Mouse (Mus musculus) olfactory bulb, adult 2 months (tissue): Measurements from ENCODE around the gene Rundc1. TPM values are rescaled to one million over a fixed set of nuclear protein-coding genes. Genes with fewer than 3 reads are reported as not detected.
A peak's percentile ranks its signal among the peaks of the same experiment; 100 is the strongest.
"Not testable (repeated sequence)": the region's sequence is repeated elsewhere in the genome, so short reads cannot be mapped to it uniquely, and the experiment has no call there.

Experiments
- H3K27ac ChIP-seq: fragments of 200-500 bp; 2 replicates; pipeline ENCODE4 v1.5.1; 2012; ENCODE audit warnings: low read depth, low read length; ENCODE audit not compliant: insufficient read depth
- H3K4me1 ChIP-seq: fragments of 200-500 bp; 2 replicates; pipeline ENCODE4 v1.6.1; 2012; ENCODE audit warnings: low read length; ENCODE audit not compliant: control insufficient read depth, insufficient read depth
- H3K4me3 ChIP-seq: fragments of 200-500 bp; 2 replicates; pipeline ENCODE4 v1.5.1; 2012; ENCODE audit warnings: mild to moderate bottlenecking, low read depth, low read length, moderate library complexity; ENCODE audit not compliant: insufficient read depth
- CTCF ChIP-seq: fragments of 200-500 bp; IDR thresholded peaks from 2 replicates; pipeline ENCODE4 v1.5.1; 2012; ENCODE audit warnings: low read depth, mild to moderate bottlenecking, low read length, moderate library complexity; ENCODE audit not compliant: insufficient read depth
- POLR2A ChIP-seq: fragments of 200-500 bp; IDR thresholded peaks from 2 replicates; pipeline ENCODE4 v1.6.1; 2012; ENCODE audit warnings: mild to moderate bottlenecking, low read depth, low read length, moderate library complexity; ENCODE audit not compliant: insufficient read depth
- whole genome bisulfite sequencing: fragments of 180-500 bp; shearing (Covaris S2); methylation state at CpG from one replicate; pipeline ENCODE4 v1.1.7; 2018; 5-methylcytosine and 5-hydroxymethylcytosine counted together
- polyA plus RNA-seq: library from polyadenylated mRNA; stranded (reverse); fragments of >200 nt; gene quantifications from 2 replicates; pipeline ENCODE4 v1.2.4, GENCODE M21; 2012; ENCODE audit warnings: low replicate concordance; ENCODE audit not compliant: missing spikeins, insufficient read depth, insufficient read length

Gene Rundc1
- polyA plus RNA-seq, 1 experiment = not detected

GRCm38 (mm10) chr11:101462141-101462540 lies 37.3 kb downstream of the Rundc1 start:
- Histone ChIP-seq H3K4me3 (no peak overlapping the region), H3K4me1 (peaks cover 31% of the 10 kb centered on the region), H3K27ac (no peak overlapping the region)
- TF ChIP-seq CTCF = no peak
- no peak for TF ChIP-seq POLR2A
- 75% methylated on average over 14 of the region's 14 CpGs for WGBS

DNA sequence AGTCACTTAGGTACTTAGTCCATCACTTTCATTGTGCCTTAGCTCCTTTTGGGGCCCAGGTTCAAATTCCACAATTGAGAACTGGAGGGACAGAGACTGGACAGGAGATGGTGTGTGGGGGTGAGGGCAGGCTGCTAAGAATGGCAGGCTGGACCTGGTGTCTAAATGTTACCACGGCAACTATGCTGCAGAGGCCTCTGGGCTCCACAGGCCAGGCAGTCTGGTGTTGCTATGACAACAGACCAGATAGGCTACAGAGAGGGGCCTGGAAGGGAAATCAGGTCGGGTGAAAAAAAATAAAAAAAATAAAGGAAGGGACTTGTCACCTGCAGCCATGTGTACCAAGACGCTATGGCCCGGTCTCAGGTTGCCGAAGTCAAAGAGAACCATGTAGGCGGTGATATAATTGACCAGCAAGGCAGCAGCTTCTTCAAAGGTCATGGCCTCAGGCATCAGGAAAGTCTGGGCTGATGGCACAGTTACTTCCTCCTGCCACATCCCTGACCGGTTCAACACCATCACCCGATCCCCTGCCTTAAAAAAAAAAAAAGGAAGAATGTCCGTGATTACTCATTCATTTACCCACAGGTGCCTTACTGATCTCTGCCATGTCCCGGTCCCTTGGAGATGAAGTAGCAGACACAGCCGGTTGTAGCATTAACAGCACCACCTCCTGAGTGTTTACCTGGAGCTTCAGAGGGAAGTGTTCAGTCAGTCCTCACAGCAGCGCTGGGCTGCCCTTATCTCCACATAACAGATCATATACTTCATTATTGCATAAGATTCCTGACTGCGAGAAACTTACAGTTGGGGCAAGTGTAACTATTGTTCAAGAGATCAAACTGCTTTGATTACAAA lies 37.9 kb downstream of the Rundc1 start:
- no peak overlapping the region for H3K27ac ChIP-seq
- TF ChIP-seq CTCF = no peak
- TF ChIP-seq POLR2A = no peak
- H3K4me1 ChIP-seq = peaks cover 31% of the 10 kb centered on the region
- WGBS = 49% methylated on average over 13 of the region's 13 CpGs
- H3K4me3 ChIP-seq = no peak overlapping the region

- TF ChIP-seq CTCF (no peak), POLR2A (0 out of 2 replicates have a peak, but pooled peaks have one; percentile 9)
- 19% methylated on average over 12 of the region's 12 CpGs for WGBS
- Histone ChIP-seq H3K4me1 (peaks cover 34% of the 10 kb centered on the region), H3K4me3 (peak within 1 kb of the TSS; percentile 99), H3K27ac (peak within 1 kb of the TSS; percentile 65)
Observed at GRCm38 (mm10) chr11:101464211-101465100, 39.6 kb downstream of the Rundc1 start, which contains the start of gene Rnd2. Gene Rnd2 (plus strand): TSS chr11:101464999.

DNA sequence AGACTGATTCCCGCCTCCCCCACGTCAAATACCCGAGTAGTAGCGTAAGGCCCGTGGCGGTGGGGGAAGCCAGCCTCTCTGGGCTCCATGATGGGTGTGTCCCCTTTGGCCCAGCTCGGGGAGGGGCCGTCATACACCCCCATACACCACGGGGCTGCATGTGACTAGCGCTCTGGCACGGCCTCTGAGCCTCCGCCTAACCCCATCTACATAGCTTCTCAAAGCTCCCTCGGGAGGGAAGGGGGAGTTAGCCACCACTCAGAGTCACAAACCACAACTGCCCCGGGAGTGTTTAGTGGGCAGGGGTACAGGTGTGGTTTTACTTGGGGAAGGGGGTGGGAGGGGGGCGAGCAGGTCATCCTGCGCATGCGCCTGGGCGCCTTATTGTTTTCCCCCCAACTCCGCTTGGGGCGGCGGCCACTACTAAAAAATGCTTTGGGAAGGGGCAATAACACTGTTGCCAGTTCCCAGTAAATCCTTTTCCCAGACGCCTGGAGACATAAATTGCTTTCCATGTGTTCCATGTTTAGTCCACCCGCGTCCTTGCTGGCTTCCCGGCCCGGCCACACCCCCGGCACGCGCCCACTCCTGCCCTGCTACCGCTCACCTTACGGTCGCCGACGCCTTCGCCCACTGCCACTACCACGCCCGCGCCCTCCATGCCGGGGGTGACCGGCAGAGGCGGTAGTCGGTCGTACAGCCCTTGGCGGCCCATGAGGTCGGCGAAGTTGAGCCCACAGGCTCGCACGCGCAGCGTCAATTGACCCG lies 40.4 kb downstream of the Rundc1 start:
- under 1% methylated on average over 51 of the region's 51 CpGs for WGBS
- Histone ChIP-seq H3K4me3 (peak overlapping the region; percentile 99), H3K27ac (peak overlapping the region; percentile 65), H3K4me1 (peaks cover 32% of the 10 kb centered on the region)
- TF ChIP-seq CTCF (no peak), POLR2A (0 out of 2 replicates have a peak, but pooled peaks have one; percentile 9)

- peak within 1 kb of the TSS; percentile 65 for H3K27ac ChIP-seq
- peak within 1 kb of the TSS; percentile 99 for H3K4me3 ChIP-seq
- TF ChIP-seq POLR2A (peak; percentile 28; the same call in 1 of the 2 replicates), CTCF (no peak)
- H3K4me1 ChIP-seq = peaks cover 32% of the 10 kb centered on the region
- under 1% methylated on average over 60 of the region's 60 CpGs for WGBS
Observed at GRCm38 (mm10) chr11:101465869-101466551, 41.1 kb downstream of the Rundc1 start, which contains the start of gene Vat1. Gene Vat1 (minus strand): TSS chr11:101466230.

GRCm38 (mm10) chr11:101466552-101466950 lies 41.7 kb downstream of the Rundc1 start:
- not testable (repeated sequence) for H3K4me3 ChIP-seq, H3K27ac ChIP-seq
- peaks cover 32% of the 10 kb centered on the region for H3K4me1 ChIP-seq
- 53% methylated on average over 5 of the region's 5 CpGs for WGBS

- peak overlapping the region; percentile 58 for H3K4me3 ChIP-seq
- H3K27ac ChIP-seq = peak overlapping the region; percentile 47; the same call in 1 of the 2 replicates
- under 1% methylated on average over 52 of the region's 54 CpGs for whole genome bisulfite sequencing
- TF ChIP-seq POLR2A (0 out of 2 replicates have a peak, but pooled peaks have one; percentile 26), CTCF (peak; percentile 42; the same call in 1 of the 2 replicates)
- peaks cover 26% of the 10 kb centered on the region for H3K4me1 ChIP-seq
Observed at GRCm38 (mm10) chr11:101467477-101468262, 42.8 kb downstream of the Rundc1 start.
